Mouse (Mus musculus): ENCODE results near the gene Stil. TPM values are rescaled to one million over a fixed set of nuclear protein-coding genes. Genes with fewer than 3 reads are reported as not detected.

Gene Stil
- polyA plus RNA-seq, 1 experiment from 2014 or later: 0.61 TPM

DNA sequence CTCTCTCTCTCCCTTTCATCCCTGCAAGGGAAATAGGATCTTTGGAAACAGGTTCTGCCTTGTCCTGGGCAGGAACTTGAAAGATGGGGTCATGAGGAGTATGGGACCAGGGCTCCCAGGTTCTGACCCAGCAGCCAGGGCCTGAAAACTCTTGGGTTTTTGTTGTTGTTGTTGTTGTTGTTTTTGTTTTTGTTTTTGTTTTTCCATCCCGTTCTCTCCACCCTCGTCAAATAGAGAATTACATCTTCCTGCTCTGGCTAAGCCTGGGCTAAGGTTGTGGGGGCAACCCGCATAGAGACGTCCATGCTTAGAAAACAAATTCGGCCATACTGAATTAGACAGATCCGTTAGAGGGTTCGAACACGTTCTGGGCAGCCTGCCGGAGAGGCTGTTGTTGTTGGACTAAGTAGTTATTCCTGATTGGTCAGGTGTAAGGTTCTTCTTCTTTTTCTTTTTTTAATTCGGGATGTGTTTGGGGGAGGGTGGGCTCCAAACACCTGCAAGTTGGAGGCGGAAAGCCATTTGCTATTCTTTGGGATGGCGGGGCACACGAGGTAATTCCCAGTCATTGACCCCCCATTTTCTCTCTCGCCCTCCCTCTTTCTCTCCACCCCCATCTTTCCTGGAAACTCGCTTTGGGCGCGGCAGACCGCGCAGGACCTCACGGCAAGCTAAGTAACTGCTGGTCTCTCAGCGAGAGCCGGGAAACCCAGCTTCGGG, 59.1 kb downstream of the Stil start:
- Histone ChIP-seq H3K4me1 (ENCODE audit: insufficient read depth, low read depth, low read length) (peaks cover 6% of the 10 kb centered on the region; the same call in 1 of the 2 replicates), H3K9me3 (ENCODE audit: low read length) (no peaks in the 10 kb centered on the region), H3K27me3 (replicated peaks; ENCODE audit: insufficient read depth, low read length) (peaks cover 33% of the 10 kb centered on the region), H3K4me3 (ENCODE audit: low read depth, low read length) (peak overlapping the region; percentile 58), H3K4me2 (replicated peaks; ENCODE audit: low read depth, low read length) (peak overlapping the region; percentile 77), H3K36me3 (ENCODE audit: insufficient read depth, low read length) (no peaks in the 10 kb centered on the region), H3K27ac (ENCODE audit: low read length) (peak overlapping the region; percentile 89), H3K9ac (replicated peaks; ENCODE audit: low read depth) (no peak overlapping the region; the same call in 1 of the 2 replicates)
- WGBS: 4% methylated on average over 23 of the region's 23 CpGs
- no peak for ATAC-seq
- DNase-seq (ENCODE audit: low spot score): no peak
- no peak for TF ChIP-seq EP300 (IDR thresholded peaks at IDR 0.05)
- no peak for TF ChIP-seq CTCF (IDR thresholded peaks at IDR 0.05)

DNA sequence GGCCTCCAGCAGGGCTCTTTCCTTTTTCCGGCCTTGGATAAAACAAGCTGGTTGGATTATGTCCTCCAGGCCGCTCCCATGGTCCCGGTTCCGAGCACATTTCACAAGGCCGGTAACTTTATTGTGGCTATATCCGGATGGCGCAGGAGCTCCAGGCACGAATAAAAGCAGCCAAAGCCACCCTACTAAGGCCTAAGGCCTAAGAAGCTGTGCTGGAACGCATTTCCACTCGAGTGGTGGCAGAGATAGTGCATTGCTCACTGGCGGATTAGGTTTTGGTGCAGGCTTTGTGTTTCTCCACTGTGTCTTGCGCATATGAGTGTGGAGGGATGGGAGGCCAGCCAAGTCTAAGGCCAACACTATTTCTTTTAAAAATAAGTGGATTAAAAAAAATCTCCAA, 59.9 kb downstream of the Stil start:
- Histone ChIP-seq H3K27me3 (replicated peaks; ENCODE audit: insufficient read depth, low read length) (peaks cover 33% of the 10 kb centered on the region), H3K9me3 (ENCODE audit: low read length) (no peaks in the 10 kb centered on the region), H3K4me2 (replicated peaks; ENCODE audit: low read depth, low read length) (peak overlapping the region; percentile 77), H3K9ac (replicated peaks; ENCODE audit: low read depth) (no peak overlapping the region), H3K27ac (ENCODE audit: low read length) (peak overlapping the region; percentile 89; the same call in 1 of the 2 replicates), H3K4me1 (ENCODE audit: insufficient read depth, low read depth, low read length) (peaks cover 6% of the 10 kb centered on the region; the same call in 1 of the 2 replicates), H3K4me3 (ENCODE audit: low read depth, low read length) (peak overlapping the region; percentile 58), H3K36me3 (ENCODE audit: insufficient read depth, low read length) (no peaks in the 10 kb centered on the region)
- TF ChIP-seq EP300 (IDR thresholded peaks at IDR 0.05): no peak
- no peak for TF ChIP-seq CTCF (IDR thresholded peaks at IDR 0.05)
- DNase-seq (ENCODE audit: low spot score) (peak; percentile 47), ATAC-seq (0 out of 2 replicates have a peak, but pooled peaks have one; percentile 3)
- WGBS: 10% methylated on average over 12 of the region's 12 CpGs

- Histone ChIP-seq H3K27ac (ENCODE audit: low read length) (no peak overlapping the region), H3K4me2 (replicated peaks; ENCODE audit: low read depth, low read length) (peak overlapping the region; percentile 77), H3K27me3 (replicated peaks; ENCODE audit: insufficient read depth, low read length) (peaks cover 36% of the 10 kb centered on the region), H3K9me3 (ENCODE audit: low read length) (no peaks in the 10 kb centered on the region), H3K36me3 (ENCODE audit: insufficient read depth, low read length) (no peaks in the 10 kb centered on the region), H3K9ac (replicated peaks; ENCODE audit: low read depth) (no peak overlapping the region), H3K4me1 (ENCODE audit: insufficient read depth, low read depth, low read length) (peaks cover 6% of the 10 kb centered on the region; the same call in 1 of the 2 replicates), H3K4me3 (ENCODE audit: low read depth, low read length) (no peak overlapping the region)
- ATAC-seq (no peak), DNase-seq (ENCODE audit: low spot score) (no peak)
- 20% methylated on average over 3 of the region's 3 CpGs for WGBS
- TF ChIP-seq EP300 (IDR thresholded peaks at IDR 0.05) (no peak), CTCF (IDR thresholded peaks at IDR 0.05) (no peak)
Observed at GRCm38 (mm10) chr4:115060753-115061152, 60.8 kb downstream of the Stil start.

DNA sequence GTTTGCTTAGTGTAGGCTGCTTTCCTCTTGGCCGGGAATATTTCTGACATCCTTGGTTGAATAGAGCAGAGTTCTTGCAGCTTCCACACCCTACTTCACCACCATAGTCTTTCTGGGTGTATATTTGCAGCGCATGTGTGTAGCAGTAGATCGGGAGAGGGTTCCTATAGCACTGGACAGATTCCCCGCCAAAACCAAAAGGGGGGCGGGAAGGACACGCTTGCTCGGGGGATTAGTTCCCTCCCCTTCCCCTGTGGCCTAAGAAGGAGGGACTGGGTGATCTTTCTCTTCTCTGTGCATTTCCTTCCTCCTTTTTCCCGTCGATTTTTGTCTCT, 62.5 kb downstream of the Stil start:
- ATAC-seq: no peak; the same call in 1 of the 2 replicates
- no peak for DNase-seq (ENCODE audit: low spot score)
- H3K36me3 ChIP-seq (ENCODE audit: insufficient read depth, low read length): no peaks in the 10 kb centered on the region
- peaks cover 6% of the 10 kb centered on the region; the same call in 1 of the 2 replicates for H3K4me1 ChIP-seq (ENCODE audit: insufficient read depth, low read depth, low read length)
- TF ChIP-seq EP300 (IDR thresholded peaks at IDR 0.05) (no peak), CTCF (IDR thresholded peaks at IDR 0.05) (no peak)
- peaks cover 27% of the 10 kb centered on the region for H3K27me3 ChIP-seq (replicated peaks; ENCODE audit: insufficient read depth, low read length)
- no peak overlapping the region for H3K9ac ChIP-seq (replicated peaks; ENCODE audit: low read depth)
- H3K4me2 ChIP-seq (replicated peaks; ENCODE audit: low read depth, low read length): peak overlapping the region; percentile 91
- H3K9me3 ChIP-seq (ENCODE audit: low read length): no peaks in the 10 kb centered on the region
- peak overlapping the region; percentile 50 for H3K4me3 ChIP-seq (ENCODE audit: low read depth, low read length)
- WGBS: 2% methylated on average over 9 of the region's 9 CpGs
- 0 out of 2 replicates have a peak overlapping the region, but pooled peaks have one; percentile 6 for H3K27ac ChIP-seq (ENCODE audit: low read length)

GRCm38 (mm10) chr4:115062875-115063517, 63.0 kb downstream of the Stil start:
- Histone ChIP-seq H3K4me1 (ENCODE audit: insufficient read depth, low read depth, low read length) (peaks cover 6% of the 10 kb centered on the region; the same call in 1 of the 2 replicates), H3K9me3 (ENCODE audit: low read length) (no peaks in the 10 kb centered on the region), H3K4me3 (ENCODE audit: low read depth, low read length) (peak overlapping the region; percentile 50), H3K9ac (replicated peaks; ENCODE audit: low read depth) (0 out of 2 replicates have a peak overlapping the region, but pooled peaks have one; percentile 20), H3K36me3 (ENCODE audit: insufficient read depth, low read length) (no peaks in the 10 kb centered on the region), H3K4me2 (replicated peaks; ENCODE audit: low read depth, low read length) (peak overlapping the region; percentile 91), H3K27me3 (replicated peaks; ENCODE audit: insufficient read depth, low read length) (peaks cover 27% of the 10 kb centered on the region), H3K27ac (ENCODE audit: low read length) (0 out of 2 replicates have a peak overlapping the region, but pooled peaks have one; percentile 6)
- peak; percentile 33 for DNase-seq (ENCODE audit: low spot score)
- peak; percentile 69 for ATAC-seq
- TF ChIP-seq EP300 (IDR thresholded peaks at IDR 0.05): no peak
- no peak for TF ChIP-seq CTCF (IDR thresholded peaks at IDR 0.05)
- WGBS: 2% methylated on average over 41 of the region's 58 CpGs

- Histone ChIP-seq H3K27ac (ENCODE audit: low read length) (no peak overlapping the region), H3K4me3 (ENCODE audit: low read depth, low read length) (peak overlapping the region; percentile 50), H3K9ac (replicated peaks; ENCODE audit: low read depth) (0 out of 2 replicates have a peak overlapping the region, but pooled peaks have one; percentile 20), H3K9me3 (ENCODE audit: low read length) (no peaks in the 10 kb centered on the region), H3K4me2 (replicated peaks; ENCODE audit: low read depth, low read length) (peak overlapping the region; percentile 91), H3K36me3 (ENCODE audit: insufficient read depth, low read length) (no peaks in the 10 kb centered on the region), H3K27me3 (replicated peaks; ENCODE audit: insufficient read depth, low read length) (peaks cover 27% of the 10 kb centered on the region), H3K4me1 (ENCODE audit: insufficient read depth, low read depth, low read length) (peaks cover 6% of the 10 kb centered on the region; the same call in 1 of the 2 replicates)
- WGBS: 5% methylated on average over 25 of the region's 31 CpGs
- ATAC-seq: no peak
- no peak for DNase-seq (ENCODE audit: low spot score)
- no peak for TF ChIP-seq EP300 (IDR thresholded peaks at IDR 0.05)
- no peak for TF ChIP-seq CTCF (IDR thresholded peaks at IDR 0.05)
Observed at GRCm38 (mm10) chr4:115063518-115064239, 63.7 kb downstream of the Stil start.
